Mouse (Mus musculus): ENCODE results near the gene Abca12. TPM values are rescaled to one million over a fixed set of nuclear protein-coding genes. Genes with fewer than 3 reads are reported as not detected.

Gene Abca12
- 0.01 TPM in 1 of 2 replicates, not detected in the other for polyA plus RNA-seq (2015; fragmentation: Nextera tagmentation; extraction: Ambion mirVana)

DNA sequence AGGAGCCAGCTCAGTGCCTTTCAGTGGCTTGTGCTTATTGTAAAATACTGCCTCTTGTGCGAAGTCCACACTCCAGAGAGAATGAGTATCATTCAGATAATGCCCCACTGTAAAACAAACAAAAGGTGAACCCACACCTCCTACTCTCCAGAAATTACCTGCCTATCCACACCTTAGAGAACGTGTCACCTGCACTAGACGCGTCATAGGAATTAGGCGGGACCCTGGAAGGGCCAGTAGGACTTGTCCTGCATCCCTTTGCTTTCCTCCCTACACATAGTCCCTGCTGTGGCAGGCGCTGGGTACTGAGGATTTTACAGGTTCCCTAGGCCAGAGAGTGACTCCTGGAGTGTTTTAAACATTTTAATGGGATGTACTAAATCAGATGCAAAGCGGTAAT, at the start of gene Abca12:
TSS of gene Abca12 (minus strand) at position 101 of the 400 bp plus-strand sequence.
- DNase-seq (ENCODE audit: low spot score), result no peak

DNA sequence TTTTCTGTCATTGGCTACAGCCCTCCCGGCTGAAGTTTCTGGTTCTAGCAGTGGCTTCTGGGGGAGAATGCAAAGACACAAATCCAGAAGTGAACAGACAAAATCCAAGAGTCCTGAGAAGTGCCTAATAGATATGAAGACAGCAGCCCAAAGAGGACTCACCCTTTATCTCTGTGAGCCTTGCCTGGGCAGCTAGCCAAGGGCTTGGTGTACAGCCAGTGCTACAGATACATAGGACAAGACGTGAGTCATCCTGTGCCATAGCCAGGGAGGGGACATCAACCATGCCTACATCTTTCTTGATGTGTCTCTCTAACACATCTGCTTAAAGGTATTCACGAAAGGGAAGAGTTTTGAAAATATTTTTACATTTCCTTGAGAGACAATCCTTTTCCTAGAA, 43.3 kb upstream of the Abca12 start:
- no peak for DNase-seq (ENCODE audit: low spot score)

DNA sequence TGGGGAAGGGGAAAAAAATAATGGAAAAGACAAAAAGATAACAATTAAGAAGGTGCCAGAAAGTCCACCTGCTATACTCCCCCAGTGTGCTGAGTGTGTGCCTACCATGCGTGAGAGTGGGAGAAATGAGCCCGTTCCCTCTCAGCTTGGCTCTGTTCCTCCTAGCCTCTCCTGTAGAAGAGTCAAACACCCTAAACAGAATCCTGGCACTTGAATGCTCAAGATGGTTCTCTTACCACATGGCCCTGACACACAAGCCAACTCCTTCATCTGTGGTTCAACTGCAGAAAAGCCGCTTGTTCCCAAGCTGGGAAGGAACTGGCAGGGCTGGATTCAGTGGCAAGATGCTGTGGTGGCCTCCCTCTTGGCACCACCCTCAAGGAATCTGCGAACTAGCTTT, 32.7 kb upstream of the Abca12 start:
- no peak for DNase-seq (ENCODE audit: low spot score)

DNA sequence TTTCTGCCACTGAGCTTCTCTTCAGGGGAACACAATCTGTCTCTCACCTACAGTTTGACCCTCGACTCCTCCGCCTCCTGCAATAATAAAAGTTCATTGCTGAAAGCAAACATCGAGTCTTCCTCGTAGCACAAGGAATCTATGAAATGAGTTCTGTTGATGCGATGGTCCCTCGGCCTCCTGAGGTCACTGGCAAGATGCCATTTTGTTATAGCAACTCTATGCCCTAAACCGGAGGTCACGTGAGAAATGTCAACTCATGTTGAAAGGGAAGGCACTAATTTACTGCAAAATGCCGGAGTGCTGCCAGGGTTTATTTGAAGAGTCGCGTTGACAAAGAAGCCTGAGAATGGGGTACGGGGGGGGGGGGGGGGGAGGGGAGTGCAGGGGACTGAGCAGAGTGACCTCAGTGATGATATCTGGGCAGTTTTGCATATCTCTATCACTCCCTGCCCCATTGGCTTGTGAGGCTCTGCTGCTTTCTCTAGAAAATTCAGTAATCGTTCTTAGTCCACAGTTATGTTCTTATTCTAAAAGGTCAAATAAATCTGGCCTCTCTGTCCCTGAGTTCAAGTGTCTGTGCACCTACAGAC, 7.1 kb upstream of the Abca12 start:
- no peak for DNase-seq (ENCODE audit: low spot score)

DNA sequence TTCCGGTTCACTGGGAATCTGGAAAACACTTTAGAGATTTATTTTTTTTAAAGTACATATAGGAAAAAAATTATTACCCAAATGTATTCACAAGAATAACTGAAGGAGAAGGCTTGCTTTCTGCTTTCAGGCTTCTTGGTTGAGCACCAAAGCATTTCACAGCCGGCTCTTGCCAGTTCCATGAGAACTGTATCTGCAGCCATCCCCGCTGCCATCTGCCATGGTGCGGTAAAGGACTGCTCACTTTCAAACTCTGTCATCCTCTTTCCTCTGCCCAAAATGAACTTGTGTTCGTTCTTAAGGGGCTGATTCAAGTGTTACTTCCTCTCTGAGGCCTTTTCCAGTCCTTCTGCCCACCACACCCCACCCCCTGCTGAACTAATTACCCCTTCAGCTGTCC, 3.8 kb upstream of the Abca12 start:
- DNase-seq (ENCODE audit: low spot score), result no peak

DNA sequence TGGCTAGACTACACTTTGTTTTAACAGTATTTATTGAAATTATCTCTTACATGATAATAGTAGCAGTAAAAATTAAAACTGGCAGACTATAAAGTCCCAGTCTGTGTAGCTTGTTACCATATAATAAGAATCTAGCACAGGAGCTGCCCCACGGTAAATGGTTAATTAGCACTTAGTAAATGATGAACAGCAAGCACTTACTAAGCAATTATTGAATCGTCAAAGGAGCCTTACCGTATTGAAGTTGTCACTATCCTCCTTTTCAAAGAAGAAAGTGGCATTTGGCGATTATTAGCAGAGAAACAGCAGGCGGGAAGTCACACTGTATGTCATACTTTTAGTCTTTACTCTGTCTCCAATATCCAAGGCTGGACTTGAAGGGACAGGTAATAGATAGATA, 3.2 kb upstream of the Abca12 start:
- no peak for DNase-seq (ENCODE audit: low spot score)

DNA sequence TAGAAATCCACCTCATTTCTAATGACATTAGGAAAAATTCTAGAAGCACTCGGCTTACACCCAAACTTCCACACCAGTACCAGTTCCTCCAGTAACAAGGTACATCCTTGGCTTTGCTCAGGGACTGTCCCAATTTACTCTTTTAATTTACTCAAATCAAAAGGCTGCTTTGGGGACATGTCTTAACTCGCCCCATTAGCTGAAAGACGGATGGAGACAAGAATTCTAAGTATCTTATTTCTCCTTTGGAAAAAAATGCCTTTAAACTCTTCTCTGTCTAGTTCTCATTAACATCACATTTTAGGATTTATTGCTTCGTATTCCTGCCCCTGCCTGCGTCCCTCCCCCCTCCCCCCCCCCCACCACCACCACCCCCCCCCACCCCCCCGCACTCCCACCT, 626 bp downstream of the Abca12 start:
- DNase-seq (ENCODE audit: low spot score), result no peak

DNA sequence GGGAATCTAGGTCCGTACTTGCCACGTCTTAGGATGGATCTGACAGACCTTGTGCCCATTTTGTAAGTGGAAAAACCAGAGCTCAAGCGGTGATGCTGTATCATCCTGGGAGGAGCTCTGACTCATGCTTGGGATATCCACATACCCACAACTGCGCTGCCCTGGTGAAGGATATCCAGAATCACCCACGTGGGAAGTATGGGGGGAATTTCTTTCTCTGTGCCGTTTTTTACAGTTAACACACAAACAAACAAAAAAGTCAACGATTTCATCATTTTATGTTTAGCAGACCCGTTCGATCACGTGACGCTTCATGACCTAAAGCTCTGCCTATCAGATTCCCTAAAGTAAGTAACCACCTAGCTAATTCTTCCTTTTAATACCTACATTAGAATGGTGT, 1.6 kb downstream of the Abca12 start:
- DNase-seq (ENCODE audit: low spot score), result no peak

DNA sequence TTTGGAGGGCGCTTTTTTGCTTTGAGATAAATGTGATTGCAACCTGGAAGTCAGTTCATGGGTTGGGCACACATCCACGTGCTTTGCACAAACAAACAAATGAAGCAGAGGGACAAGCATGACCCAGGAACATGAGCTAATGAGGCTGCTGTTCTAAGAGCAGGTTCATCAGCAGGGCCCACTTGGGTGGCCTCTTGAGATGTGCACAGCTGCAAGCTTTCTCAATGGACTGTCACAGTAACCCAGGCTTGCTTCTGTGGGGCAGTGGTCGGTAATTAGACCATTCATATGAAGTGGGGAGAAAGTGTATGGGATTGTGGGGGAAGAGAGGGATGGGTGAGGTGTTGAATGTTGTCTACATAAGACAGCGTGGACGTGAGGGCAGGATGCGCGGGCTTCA, 7.0 kb downstream of the Abca12 start:
- DNase-seq (ENCODE audit: low spot score), result no peak

DNA sequence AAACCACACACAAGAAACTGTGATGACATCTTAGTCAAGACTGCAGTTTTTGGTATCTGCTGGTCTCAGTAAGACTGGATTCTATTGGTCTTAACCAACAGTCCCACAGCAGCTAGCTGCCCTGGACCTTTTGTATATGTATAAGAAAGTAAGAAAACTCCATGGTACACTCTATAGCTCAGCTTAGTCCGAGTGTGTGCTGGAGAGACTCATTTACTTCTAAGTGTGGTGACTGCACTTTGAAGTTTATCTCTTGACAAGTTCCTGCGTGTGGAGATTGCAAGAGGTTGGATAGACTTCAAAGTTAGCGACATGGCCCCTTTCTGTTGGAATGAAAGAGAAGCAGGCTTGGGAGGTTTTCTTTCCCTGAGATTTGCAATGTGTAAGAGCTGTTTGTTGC, 17.1 kb downstream of the Abca12 start:
- DNase-seq (ENCODE audit: low spot score), result no peak

DNA sequence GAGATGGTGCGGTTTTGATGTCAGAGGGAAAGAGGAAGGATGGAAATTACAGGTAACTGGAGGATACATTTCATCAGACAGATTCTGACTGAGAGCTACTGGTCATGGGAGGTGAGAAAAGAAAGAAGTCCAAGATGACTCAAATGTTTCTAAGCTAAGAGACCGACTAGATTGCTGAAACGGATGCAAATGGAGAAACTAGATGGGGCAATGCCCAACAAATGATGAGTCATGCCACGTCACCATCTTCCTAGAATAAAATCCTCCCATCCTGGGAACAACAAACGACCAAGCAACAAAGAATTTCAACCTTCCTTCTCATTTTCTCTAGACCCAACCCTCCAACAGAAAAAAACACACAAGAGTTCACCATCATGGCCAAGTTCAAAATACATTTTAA, 18.6 kb downstream of the Abca12 start:
- DNase-seq (ENCODE audit: low spot score), result no peak

DNA sequence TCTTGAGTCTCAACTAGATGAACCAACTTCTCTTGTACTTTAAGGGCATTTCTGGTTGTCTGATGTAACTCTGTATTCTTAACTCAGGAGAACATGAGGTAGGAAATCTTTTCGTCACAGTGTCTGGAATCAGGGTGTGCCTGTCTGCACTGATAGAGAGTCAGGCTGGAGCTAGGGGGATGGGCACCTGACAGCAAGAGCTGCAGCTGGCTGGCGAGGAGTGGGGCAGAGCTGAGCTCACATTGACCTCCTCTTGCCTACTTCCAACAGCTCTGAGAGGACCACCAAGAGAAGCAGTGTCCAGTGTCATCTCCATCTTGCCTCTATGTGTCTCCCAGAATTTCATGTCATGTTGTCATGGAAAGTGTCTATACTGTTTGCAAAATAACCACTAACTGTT, 20.5 kb downstream of the Abca12 start:
- DNase-seq (ENCODE audit: low spot score), result no peak

DNA sequence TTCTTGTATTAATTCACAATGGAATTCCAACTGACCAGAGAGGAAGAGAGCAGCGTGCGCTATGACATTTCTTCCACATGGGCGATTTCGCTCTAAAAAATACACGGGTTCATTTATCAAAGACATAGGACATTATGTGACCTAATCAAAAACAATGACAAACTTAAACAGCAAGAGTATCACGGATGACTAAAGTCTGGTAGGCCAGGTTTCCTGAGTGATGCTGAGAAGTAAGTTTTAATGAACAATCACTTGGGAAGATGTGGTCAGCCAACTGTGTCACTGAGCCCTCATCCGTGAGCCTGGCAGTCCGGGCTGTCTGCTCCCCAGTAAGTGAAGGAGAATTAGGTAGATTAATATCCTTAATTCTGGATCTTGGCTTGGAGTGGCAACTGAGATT, 21.2 kb downstream of the Abca12 start:
- DNase-seq (ENCODE audit: low spot score), result no peak

DNA sequence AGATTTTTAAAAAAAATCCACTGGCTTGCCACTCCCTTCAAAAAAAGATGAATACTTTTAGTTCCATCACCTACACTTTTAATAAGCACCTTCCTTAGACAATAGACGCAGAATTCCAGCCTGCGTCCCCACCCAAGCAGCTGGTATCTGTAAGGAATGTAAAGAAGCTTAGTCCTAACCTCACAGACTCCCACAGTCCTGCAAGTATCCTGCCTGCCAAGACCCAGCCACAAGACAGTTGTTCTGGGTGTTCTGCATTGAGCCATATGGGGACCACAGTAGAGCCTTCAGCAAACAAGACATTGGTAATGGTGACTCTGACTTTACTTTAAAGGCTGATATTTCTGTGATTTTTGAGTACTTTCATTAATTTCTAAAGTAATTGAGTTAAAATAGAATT, 22.2 kb downstream of the Abca12 start:
- no peak for DNase-seq (ENCODE audit: low spot score)

DNA sequence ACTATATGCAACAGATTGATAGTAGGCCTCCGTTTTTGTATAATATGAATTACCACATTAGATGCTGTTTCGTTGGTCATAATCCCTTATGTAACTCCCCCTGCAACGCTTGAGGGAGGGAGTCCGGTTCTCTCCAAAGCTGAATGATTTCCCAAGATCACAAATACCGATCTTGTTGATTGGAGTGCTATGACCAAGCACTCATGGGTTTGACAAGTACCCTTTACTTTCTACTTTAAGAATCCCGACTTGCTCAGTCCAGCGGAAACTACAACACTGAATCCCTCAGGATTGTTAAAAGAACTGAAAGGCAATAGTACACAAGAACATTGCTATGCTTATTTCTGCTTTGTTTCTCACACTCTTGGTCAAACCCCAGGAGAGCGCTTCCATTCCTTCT, 28.1 kb downstream of the Abca12 start:
- DNase-seq (ENCODE audit: low spot score), result no peak

DNA sequence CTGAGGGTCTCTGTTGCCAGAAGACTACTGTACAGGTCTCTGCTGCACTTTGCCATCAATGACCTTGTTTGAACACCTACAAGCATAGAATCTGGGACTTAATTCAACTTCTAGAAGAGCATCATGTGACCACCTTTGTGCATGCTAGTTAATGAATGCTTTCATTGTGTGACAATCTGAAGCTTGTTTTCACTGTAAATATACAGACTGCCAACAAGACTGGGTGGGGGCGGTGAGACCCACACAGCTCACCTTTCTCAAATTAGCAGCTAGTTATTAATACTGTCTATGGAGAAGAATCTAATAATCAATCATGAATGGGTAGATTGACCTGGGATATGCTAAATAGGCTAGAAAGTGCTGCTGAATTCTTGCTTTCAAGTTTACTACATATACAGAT, 30.6 kb downstream of the Abca12 start:
- DNase-seq (ENCODE audit: low spot score), result no peak

DNA sequence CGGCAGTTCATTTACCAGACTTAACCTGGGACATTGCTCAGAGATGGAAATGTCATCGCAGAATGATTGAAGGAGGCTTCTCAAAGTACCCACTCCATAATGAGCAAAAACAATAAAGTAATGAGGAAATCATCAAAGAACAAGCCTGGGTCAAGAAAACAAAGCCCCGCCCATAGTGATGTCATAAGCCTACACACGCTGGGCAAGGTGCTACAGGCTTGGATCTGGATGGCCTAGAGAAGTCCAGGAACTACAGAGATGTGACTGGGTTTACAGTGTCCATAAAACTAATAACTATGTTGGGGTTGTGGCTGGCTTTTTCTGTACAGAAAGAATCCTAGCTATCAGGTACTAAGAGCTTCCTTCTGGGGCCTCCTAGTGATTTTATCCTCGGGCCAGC, 41.6 kb downstream of the Abca12 start:
- no peak for DNase-seq (ENCODE audit: low spot score)

DNA sequence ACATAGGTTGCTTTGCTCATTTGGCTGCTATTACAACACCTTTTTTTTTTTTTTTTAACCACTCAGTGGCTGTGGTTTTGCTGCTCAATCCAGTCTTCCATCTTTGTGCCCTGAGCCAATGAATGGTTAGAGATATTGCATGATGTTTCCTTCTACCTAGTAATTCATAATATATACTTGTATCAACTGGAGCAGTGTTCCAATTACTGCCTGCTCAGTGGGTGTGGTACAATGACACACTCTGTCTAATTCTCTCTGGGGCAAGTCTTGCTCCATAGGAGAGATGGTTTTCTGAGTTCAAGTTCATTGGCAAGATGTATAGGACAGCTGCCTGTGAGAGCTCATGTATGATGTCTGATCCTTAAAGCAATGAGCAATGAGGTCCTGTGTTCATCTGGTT, 44.4 kb downstream of the Abca12 start:
- no peak for DNase-seq (ENCODE audit: low spot score)

DNA sequence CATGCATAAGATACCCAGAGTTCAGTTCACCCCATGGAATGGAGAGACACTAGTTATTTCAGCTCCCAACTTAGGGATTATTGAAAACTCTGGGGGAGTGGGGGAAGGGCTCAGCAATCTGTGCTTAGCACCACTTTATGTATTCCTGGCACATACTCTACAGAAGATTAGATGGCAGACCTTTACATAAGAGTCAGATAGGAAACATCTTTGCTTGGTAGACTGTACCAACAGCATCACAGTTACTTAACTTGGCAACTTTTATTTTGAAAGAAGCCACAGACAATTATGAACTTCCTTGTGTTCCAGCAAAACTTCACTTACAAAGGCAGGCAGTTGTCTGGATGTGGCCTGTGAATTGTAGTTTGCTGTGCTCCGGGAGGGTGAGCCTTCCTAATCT, 46.9 kb downstream of the Abca12 start:
- no peak for DNase-seq (ENCODE audit: low spot score)

DNA sequence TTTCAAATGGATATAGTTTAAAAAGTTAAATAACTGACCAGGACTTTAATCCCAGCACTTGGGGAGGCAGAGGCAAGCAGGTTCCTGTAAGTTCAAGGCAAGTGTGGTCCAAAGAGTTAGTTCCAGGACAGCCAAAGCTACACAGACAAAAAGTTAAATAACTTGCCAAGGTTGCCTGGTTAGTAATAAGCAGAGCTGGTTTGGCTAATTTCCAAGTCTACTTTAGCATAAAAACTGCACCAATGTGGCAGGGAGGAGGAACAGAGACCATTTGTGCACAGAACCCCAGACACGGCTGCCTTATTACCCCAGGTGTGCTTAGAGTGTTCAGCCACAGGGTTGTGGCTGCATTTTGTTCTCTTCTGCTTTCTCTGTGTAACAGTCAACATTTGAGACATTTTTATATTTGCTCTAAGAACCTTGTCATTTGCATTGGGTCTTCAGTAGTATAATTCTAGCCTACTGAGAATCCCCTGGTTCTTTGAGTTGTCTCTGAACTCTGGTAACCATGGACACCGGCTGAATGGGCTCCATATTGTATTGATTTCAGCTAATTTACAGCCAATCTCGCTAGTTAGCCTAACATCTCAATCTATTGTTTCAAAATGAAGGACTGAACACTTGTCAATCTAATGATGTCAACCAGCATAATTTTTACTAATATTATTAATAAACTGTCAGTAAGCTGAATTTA, 71.7 kb downstream of the Abca12 start:
- DNase-seq (ENCODE audit: low spot score), result no peak

DNA sequence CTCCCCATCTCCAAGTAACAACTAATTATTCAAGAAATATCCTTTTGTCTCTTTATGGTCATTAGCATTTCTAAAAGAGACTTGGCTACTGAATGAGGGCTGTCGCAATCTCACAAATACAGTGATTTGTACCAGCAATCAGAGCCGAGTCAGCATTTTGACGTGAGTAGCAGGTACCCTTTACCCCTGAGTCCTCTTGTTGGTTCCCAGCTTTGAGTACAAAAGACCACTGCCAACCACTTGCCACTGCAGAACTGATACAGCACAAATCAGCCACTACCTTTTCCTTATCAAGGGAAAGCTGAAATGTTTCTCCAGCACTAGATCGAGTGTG, 72.5 kb downstream of the Abca12 start:
- no peak for DNase-seq (ENCODE audit: low spot score)

DNA sequence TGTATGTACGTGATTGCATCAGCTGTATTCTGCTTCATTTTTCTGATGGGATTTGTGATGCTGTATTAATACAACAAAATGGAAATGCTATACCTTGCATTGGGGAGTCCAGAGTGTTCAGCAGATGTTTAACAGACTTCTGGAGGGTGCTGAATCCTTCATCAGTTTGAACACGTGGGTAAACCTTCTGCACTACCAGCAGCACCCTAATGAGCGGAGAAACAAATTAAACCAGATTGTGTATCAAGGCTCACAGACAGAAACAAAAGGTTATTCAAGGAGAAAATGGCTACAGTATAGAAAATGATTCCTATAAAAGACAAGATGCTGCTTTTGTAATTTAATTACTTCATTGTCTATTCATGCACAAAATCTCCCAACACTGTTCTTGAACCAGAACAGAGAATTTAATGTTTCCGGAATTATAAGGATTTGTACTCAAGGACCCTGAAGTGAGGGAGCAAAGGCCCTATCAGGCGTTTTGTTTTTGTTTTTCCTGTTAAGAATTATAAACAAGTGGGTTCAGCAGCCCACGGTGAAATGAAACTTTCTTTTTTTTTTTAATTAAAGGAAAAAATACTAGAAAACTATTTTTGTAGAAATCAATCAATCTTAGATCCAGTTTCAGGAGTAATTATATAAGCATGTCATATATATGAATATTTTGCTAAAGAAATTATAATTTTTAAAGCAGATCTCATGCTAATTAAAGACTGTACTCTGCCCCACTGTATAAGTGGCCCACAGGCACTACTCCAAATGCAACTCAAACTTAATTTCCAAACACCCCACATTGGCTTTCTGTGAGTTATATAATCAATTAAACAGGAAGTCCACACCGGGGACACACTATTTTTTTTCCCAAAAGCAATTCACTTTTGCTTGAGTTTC, 73.1 kb downstream of the Abca12 start:
- DNase-seq (ENCODE audit: low spot score), result no peak

Data from thymus, postnatal 0 days (tissue).